In the genomic region with DNA sequence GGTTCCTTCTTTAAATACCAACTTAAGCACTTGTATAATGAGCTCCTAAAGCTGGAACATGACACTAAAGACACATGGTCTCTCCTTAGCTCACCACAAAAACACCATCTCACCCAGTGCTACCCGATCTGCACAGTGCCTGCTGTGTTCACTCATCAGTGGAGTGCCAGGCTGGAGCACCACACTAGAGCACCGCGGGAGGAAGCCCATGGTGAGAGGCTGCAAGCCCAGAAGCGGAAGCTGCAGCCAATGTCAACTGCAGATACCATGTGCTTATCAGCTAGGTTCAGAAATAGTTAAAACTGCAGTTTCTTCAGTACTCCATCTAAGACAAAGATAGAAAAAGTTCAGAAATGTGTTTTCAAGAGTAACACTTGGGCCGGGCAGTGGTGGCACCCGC, we compare ENCODE assay signal across 14 mouse cellular contexts. TPM values are rescaled to one million over a fixed set of nuclear protein-coding genes. Genes with fewer than 3 reads are reported as not detected.
DNase-seq lines count a peak whose midpoint lies in the region; ATAC-seq and TF ChIP-seq lines count a peak whose summit lies in the region.
"Had no signal": no experiment of that assay in that cellular context is flagged by ENCODE, and none has a peak within 500 bp of the region (broad histone marks: within the 10 kb centered on the region; RNA-seq: fewer than 3 reads in every experiment).

No protein-coding gene starts in this region.

- no peaks in the 10 kb centered on the region for H3K9me3 ChIP-seq in liver, embryonic 16.5 days (replicated peaks; ENCODE audit: control insufficient read depth, low read length)
- H3K9me3 ChIP-seq in hindbrain, embryonic 12.5 days (replicated peaks): no peaks in the 10 kb centered on the region
- H3K9me3 ChIP-seq in hindbrain, postnatal 0 days (ENCODE audit: low read length): no peaks in the 10 kb centered on the region
- H3K9me3 ChIP-seq: forebrain, embryonic 12.5 days; midbrain, embryonic 13.5 days had no signal

- H3K4me1 ChIP-seq in liver, embryonic 16.5 days (ENCODE audit: control insufficient read depth, low read depth, low read length): peaks cover 19% of the 10 kb centered on the region
- H3K4me1 ChIP-seq in hindbrain, embryonic 12.5 days: peaks cover 20% of the 10 kb centered on the region
- H3K4me1 ChIP-seq in hindbrain, postnatal 0 days (ENCODE audit: insufficient read depth, low read length): 0 out of 2 replicates have a peak, but pooled peaks cover 4% of the 10 kb centered on the region

- H3K9ac ChIP-seq in liver, embryonic 16.5 days (ENCODE audit: low read depth, low read length): no peak overlapping the region
- no peak overlapping the region for H3K9ac ChIP-seq in hindbrain, embryonic 12.5 days
- no peak overlapping the region for H3K9ac ChIP-seq in hindbrain, postnatal 0 days (replicated peaks; ENCODE audit: low read length)
- H3K9ac ChIP-seq: forebrain, embryonic 12.5 days; lung, embryonic 14.5 days; midbrain, embryonic 13.5 days had no signal

- DNase-seq in frontal cortex, postnatal 36 days (ENCODE audit: low spot score in 2 of 2): no peak
- DNase-seq in thymus, postnatal 25 days: peak; percentile 30
- no peak for DNase-seq in thymus, adult 18-20 months
- no peak for DNase-seq in left cerebral cortex, adult 8-10 months (ENCODE audit: low spot score in 2 of 2)
- DNase-seq in hindbrain, postnatal 0 days (ENCODE audit: low spot score): no peak
- DNase-seq: gastrocnemius, postnatal 36 days; lung, embryonic 14.5 days; right cerebral cortex, adult 18-20 months had no signal

- 0 out of 2 replicates have a peak, but pooled peaks have one; percentile 44 for ATAC-seq in frontal cortex, adult (ENCODE audit: low TSS enrichment)
- ATAC-seq in liver, embryonic 16.5 days (ENCODE audit: low read depth): peak; percentile 81
- ATAC-seq in hindbrain, embryonic 12.5 days (ENCODE audit: low FRiP score): no peak
- ATAC-seq in hindbrain, postnatal 0 days: no peak
- ATAC-seq: inflammation-experienced regulatory T-cells, adult 6 months; midbrain, embryonic 13.5 days had no signal

- TF ChIP-seq CTCF in hindbrain, postnatal 0 days (IDR thresholded peaks at IDR 0.05; ENCODE audit: low read depth): no peak

- H3K27ac ChIP-seq in liver, embryonic 16.5 days (ENCODE audit: low read length): no peak overlapping the region
- no peak overlapping the region for H3K27ac ChIP-seq in hindbrain, embryonic 12.5 days
- no peak overlapping the region for H3K27ac ChIP-seq in hindbrain, postnatal 0 days
- H3K27ac ChIP-seq: forebrain, embryonic 12.5 days; midbrain, embryonic 13.5 days had no signal

- no peaks in the 10 kb centered on the region for H3K36me3 ChIP-seq in liver, embryonic 16.5 days (ENCODE audit: control insufficient read depth, insufficient read depth)
- H3K36me3 ChIP-seq in hindbrain, embryonic 12.5 days: no peaks in the 10 kb centered on the region
- no peaks in the 10 kb centered on the region for H3K36me3 ChIP-seq in hindbrain, postnatal 0 days (ENCODE audit: insufficient read depth, low read length)
- H3K36me3 ChIP-seq: forebrain, embryonic 12.5 days; midbrain, embryonic 13.5 days had no signal

- no peak overlapping the region for H3K4me3 ChIP-seq in liver, embryonic 16.5 days (ENCODE audit: low read depth, low read length)
- H3K4me3 ChIP-seq in hindbrain, embryonic 12.5 days: no peak overlapping the region
- H3K4me3 ChIP-seq in hindbrain, postnatal 0 days (ENCODE audit: low read length): no peak overlapping the region
- H3K4me3 ChIP-seq: forebrain, embryonic 12.5 days; midbrain, embryonic 13.5 days had no signal

- no peak overlapping the region for H3K4me2 ChIP-seq in liver, embryonic 16.5 days (ENCODE audit: low read depth, low read length)
- H3K4me2 ChIP-seq in hindbrain, embryonic 12.5 days (replicated peaks): no peak overlapping the region
- no peak overlapping the region for H3K4me2 ChIP-seq in hindbrain, postnatal 0 days (ENCODE audit: low read depth, low read length)
- H3K4me2 ChIP-seq: forebrain, embryonic 12.5 days; lung, embryonic 14.5 days; midbrain, embryonic 13.5 days had no signal

- no peaks in the 10 kb centered on the region for H3K27me3 ChIP-seq in liver, embryonic 16.5 days (ENCODE audit: control insufficient read depth, insufficient read depth, low read depth, low read length)
- H3K27me3 ChIP-seq in hindbrain, embryonic 12.5 days: no peaks in the 10 kb centered on the region
- H3K27me3 ChIP-seq in hindbrain, postnatal 0 days (ENCODE audit: insufficient read depth, low read length): no peaks in the 10 kb centered on the region
- H3K27me3 ChIP-seq: forebrain, embryonic 12.5 days; midbrain, embryonic 13.5 days had no signal

- 9% methylated on average over 6 of the region's 6 CpGs for WGBS in liver, embryonic 16.5 days (ENCODE audit: insufficient replicate concordance)
- WGBS in hindbrain, embryonic 12.5 days: 83% methylated on average over 6 of the region's 6 CpGs
- WGBS in hindbrain, postnatal 0 days: 70% methylated on average over 6 of the region's 6 CpGs

RNA-seq across cellular contexts. Expression of gene Tex2, which starts 14.9 kb away (rescaled TPM):
- polyA plus RNA-seq in liver, embryonic 16.5 days (2015; fragmentation: Nextera tagmentation; extraction: Ambion mirVana): 10.6 and 12.2 TPM in 2 replicates
- total RNA-seq in left cerebral cortex, adult 8-10 months (2022): 100 to 1,000 TPM; 112 to 137 (median 119) TPM
- polyA plus RNA-seq in hindbrain, embryonic 12.5 days (2016; fragmentation: Nextera tagmentation; extraction: Ambion mirVana): 13.3 and 15.5 TPM in 2 replicates
- 46.2 and 60.5 TPM in 2 replicates for total RNA-seq in hindbrain, postnatal 0 days (2014; rRNA removed)
- 30.0 and 30.8 TPM in 2 replicates for polyA plus RNA-seq in hindbrain, postnatal 0 days (2015; fragmentation: Nextera tagmentation; extraction: Ambion mirVana)

Comparison
In these comparisons a context has a peak if more than half of its experiments do, and no peak if none do; other contexts are left out.
1. ATAC-seq: peak in frontal cortex, adult (single experiment) and liver, embryonic 16.5 days (single experiment); none in hindbrain, embryonic 12.5 days (single experiment) and hindbrain, postnatal 0 days (single experiment).